Mouse (Mus musculus) MEL (cell line): ENCODE measurements around the gene Cfd. TPM values are rescaled to one million over a fixed set of nuclear protein-coding genes. Genes with fewer than 3 reads are reported as not detected.
A peak's percentile ranks its signal among the peaks of the same experiment; 100 is the strongest.

Source experiments
- DNase-seq: peaks from one replicate; pipeline ENCODE4 v3.0.0; 2011; ENCODE audit warnings: low read depth, low spot score
- H3K27ac ChIP-seq: 2 replicates; pipeline ENCODE4 v1.5.1; 2012; ENCODE audit warnings: low read depth, mild to moderate bottlenecking, control low read depth, low read length, moderate library complexity; ENCODE audit not compliant: control insufficient read depth
- H3K27me3 ChIP-seq, 2 experiments: fragments of 150-350 bp in 1 of 2; sonication (generic) in 1 of 2; 2 replicates each; pipeline ENCODE4 v1.6.1; 2012; ENCODE audit warnings: low read length in 2 of 2, mild to moderate bottlenecking in 2 of 2, improper control_type of control experiment in 1 of 2, moderate library complexity in 1 of 2; ENCODE audit not compliant: insufficient read depth in 2 of 2, control insufficient read depth in 1 of 2
- H3K36me3 ChIP-seq, 2 experiments: 2 replicates each; pipeline ENCODE4 v1.6.1; 2012 to 2014; ENCODE audit warnings: low read length in 2 of 2, improper control_type of control experiment in 1 of 2, inconsistent platforms in 1 of 2, mild to moderate bottlenecking in 1 of 2; ENCODE audit not compliant: insufficient read depth in 2 of 2, control insufficient read depth in 1 of 2
- H3K4me1 ChIP-seq, 2 experiments: fragments of 150-350 bp in 1 of 2; sonication (generic) in 1 of 2; 2 replicates each; pipeline ENCODE4 v1.6.1; 2012; ENCODE audit warnings: low read length in 2 of 2, improper control_type of control experiment in 1 of 2, mild to moderate bottlenecking in 1 of 2; ENCODE audit not compliant: insufficient read depth in 2 of 2, control insufficient read depth in 1 of 2
- H3K4me3 ChIP-seq, 2 experiments: fragments of 150-350 bp in 1 of 2; sonication (generic) in 1 of 2; 2 replicates each; pipeline ENCODE4 v1.5.1; 2012; ENCODE audit warnings: low read depth in 2 of 2, low read length in 2 of 2, mild to moderate bottlenecking in 2 of 2, moderate library complexity in 2 of 2, control low read depth in 1 of 2, improper control_type of control experiment in 1 of 2; ENCODE audit not compliant: control insufficient read depth in 1 of 2, insufficient read depth in 1 of 2
- H3K79me2 ChIP-seq: 2 replicates; pipeline ENCODE4 v1.6.1; 2012; ENCODE audit warnings: mild to moderate bottlenecking, low read length, moderate library complexity; ENCODE audit not compliant: control insufficient read depth, poor library complexity, insufficient read depth
- H3K9ac ChIP-seq: 2 replicates; pipeline ENCODE4 v1.6.1; 2012; ENCODE audit warnings: low read depth, mild to moderate bottlenecking, control low read depth, low read length, moderate library complexity; ENCODE audit not compliant: control insufficient read depth, poor library complexity, severe bottlenecking
- H3K9me3 ChIP-seq: fragments of 150-350 bp; sonication (generic); replicated peaks from 2 replicates; pipeline ENCODE4 v1.6.1; 2012; ENCODE audit warnings: mild to moderate bottlenecking, low read length, improper control_type of control experiment, moderate library complexity; ENCODE audit not compliant: insufficient read depth
- CHD1 ChIP-seq: IDR thresholded peaks from 2 replicates; pipeline ENCODE4 v1.6.1; 2012; ENCODE audit warnings: low read depth, mild to moderate bottlenecking, inconsistent platforms, low read length, improper control_type of control experiment
- EP300 ChIP-seq, 2 experiments: IDR thresholded peaks; 2 replicates each; pipeline ENCODE4 v1.6.1; 2011; ENCODE audit warnings: improper control_type of control experiment in 2 of 2, low read length in 2 of 2, low read depth in 1 of 2, mild to moderate bottlenecking in 1 of 2
- GATA1 ChIP-seq: IDR thresholded peaks from 2 replicates; pipeline ENCODE4 v1.6.1; 2011; ENCODE audit warnings: low read depth, low read length, improper control_type of control experiment
- HCFC1 ChIP-seq: IDR thresholded peaks from 2 replicates; pipeline ENCODE4 v1.6.1; 2012; ENCODE audit warnings: low read depth, mild to moderate bottlenecking, inconsistent platforms, low read length, improper control_type of control experiment, moderate library complexity
- JUND ChIP-seq: IDR thresholded peaks from 2 replicates; pipeline ENCODE4 v1.6.1; 2011; ENCODE audit warnings: low read depth, mild to moderate bottlenecking, improper control_type of control experiment, low read length
- KAT2A ChIP-seq: conservative IDR thresholded peaks from 2 replicates; pipeline ENCODE4 v1.6.1; 2012; ENCODE audit warnings: low read depth, low read length, improper control_type of control experiment, inconsistent platforms
- MAZ ChIP-seq: IDR thresholded peaks from 2 replicates; pipeline ENCODE4 v1.6.1; 2012; ENCODE audit warnings: low read depth, mild to moderate bottlenecking, inconsistent platforms, low read length, improper control_type of control experiment
- MYB ChIP-seq: IDR thresholded peaks from 2 replicates; pipeline ENCODE4 v1.6.1; 2011; ENCODE audit warnings: mild to moderate bottlenecking, low read depth, low read length, improper control_type of control experiment
- MYC ChIP-seq: IDR thresholded peaks from 2 replicates; pipeline ENCODE4 v1.6.1; 2011; ENCODE audit warnings: low read depth, mild to moderate bottlenecking, low read length, improper control_type of control experiment, moderate library complexity
- NELFE ChIP-seq: IDR thresholded peaks from 2 replicates; pipeline ENCODE4 v1.6.1; 2011; ENCODE audit warnings: low read depth, low read length, improper control_type of control experiment
- NRF1 ChIP-seq: IDR thresholded peaks from 2 replicates; pipeline ENCODE4 v1.6.1; 2014; ENCODE audit warnings: low read depth, mild to moderate bottlenecking, inconsistent platforms, low read length, improper control_type of control experiment, moderate library complexity; ENCODE audit not compliant: poor library complexity, insufficient read depth, severe bottlenecking
- POLR2A ChIP-seq, 2 experiments: IDR thresholded peaks; 2 replicates each; pipeline ENCODE4 v1.6.1; 2011 to 2012; ENCODE audit warnings: low read length in 2 of 2, mild to moderate bottlenecking in 2 of 2, control low read depth in 1 of 2, improper control_type of control experiment in 1 of 2, low read depth in 1 of 2, moderate library complexity in 1 of 2; ENCODE audit not compliant: control insufficient read depth in 1 of 2, insufficient read depth in 1 of 2, poor library complexity in 1 of 2
- RAD21 ChIP-seq: IDR thresholded peaks from 2 replicates; pipeline ENCODE4 v1.6.1; 2011; ENCODE audit warnings: mild to moderate bottlenecking, low read depth, low read length, improper control_type of control experiment
- RCOR1 ChIP-seq: IDR thresholded peaks from 2 replicates; pipeline ENCODE4 v1.6.1; 2012; ENCODE audit warnings: low read depth, mild to moderate bottlenecking, inconsistent platforms, low read length, improper control_type of control experiment
- SIN3A ChIP-seq: IDR thresholded peaks from 2 replicates; pipeline ENCODE4 v1.6.1; 2012; ENCODE audit warnings: low read length, improper control_type of control experiment, inconsistent platforms
- SMC3 ChIP-seq: IDR thresholded peaks from 2 replicates; pipeline ENCODE4 v1.6.1; 2011; ENCODE audit warnings: low read depth, low read length, improper control_type of control experiment
- TBP ChIP-seq: IDR thresholded peaks from 2 replicates; pipeline ENCODE4 v1.8.0; 2011; ENCODE audit warnings: low read depth, low read length, improper control_type of control experiment
- TCF12 ChIP-seq: IDR thresholded peaks from 2 replicates; pipeline ENCODE4 v1.6.1; 2014; ENCODE audit warnings: low read depth, mild to moderate bottlenecking, inconsistent platforms, low read length, improper control_type of control experiment, moderate library complexity
- UBTF ChIP-seq: IDR thresholded peaks from 2 replicates; pipeline ENCODE4 v1.6.1; 2012; ENCODE audit warnings: low read depth, mild to moderate bottlenecking, inconsistent platforms, low read length, improper control_type of control experiment, moderate library complexity, borderline replicate concordance; ENCODE audit not compliant: insufficient read depth
- USF2 ChIP-seq, 2 experiments: IDR thresholded peaks; 2 replicates each; pipeline ENCODE4 v1.6.1; 2011 to 2012; ENCODE audit warnings: improper control_type of control experiment in 2 of 2, low read length in 2 of 2, borderline replicate concordance in 1 of 2, inconsistent platforms in 1 of 2, low read depth in 1 of 2, mild to moderate bottlenecking in 1 of 2; ENCODE audit not compliant: insufficient read depth in 1 of 2
- ZC3H11A ChIP-seq: IDR thresholded peaks from 2 replicates; pipeline ENCODE4 v1.6.1; 2012; ENCODE audit warnings: low read depth, mild to moderate bottlenecking, inconsistent platforms, low read length, improper control_type of control experiment
- ZMIZ1 ChIP-seq: IDR thresholded peaks from 2 replicates; pipeline ENCODE4 v1.6.1; 2012; ENCODE audit warnings: low read depth, mild to moderate bottlenecking, inconsistent platforms, low read length, improper control_type of control experiment, moderate library complexity
- ZNF384 ChIP-seq: IDR thresholded peaks from 2 replicates; pipeline ENCODE4 v1.6.1; 2012; ENCODE audit warnings: low read depth, mild to moderate bottlenecking, inconsistent platforms, low read length, improper control_type of control experiment
- polyA plus RNA-seq, 2 experiments: library from polyadenylated mRNA; stranded (reverse) in 1 of 2; unstranded in 1 of 2; fragments of >175 nt in 1 of 2; fragments of >200 nt in 1 of 2; gene quantifications; 2 replicates each; pipeline versions ENCODE4 v1.2.1 to v1.2.4; 2012; ENCODE audit warnings: low replicate concordance in 2 of 2, low read depth in 1 of 2; ENCODE audit not compliant: insufficient read length in 2 of 2, insufficient read depth in 1 of 2, missing spikeins in 1 of 2
- total RNA-seq: library from RNA; depleted of rRNA; stranded (reverse); fragments of 300-350 nt; gene quantifications from 2 replicates; pipeline ENCODE4 v1.2.3, GENCODE M21; 2012

Cfd gene
- total and polyA plus RNA-seq, 3 experiments: 0.21 TPM; not detected in 2

DNA sequence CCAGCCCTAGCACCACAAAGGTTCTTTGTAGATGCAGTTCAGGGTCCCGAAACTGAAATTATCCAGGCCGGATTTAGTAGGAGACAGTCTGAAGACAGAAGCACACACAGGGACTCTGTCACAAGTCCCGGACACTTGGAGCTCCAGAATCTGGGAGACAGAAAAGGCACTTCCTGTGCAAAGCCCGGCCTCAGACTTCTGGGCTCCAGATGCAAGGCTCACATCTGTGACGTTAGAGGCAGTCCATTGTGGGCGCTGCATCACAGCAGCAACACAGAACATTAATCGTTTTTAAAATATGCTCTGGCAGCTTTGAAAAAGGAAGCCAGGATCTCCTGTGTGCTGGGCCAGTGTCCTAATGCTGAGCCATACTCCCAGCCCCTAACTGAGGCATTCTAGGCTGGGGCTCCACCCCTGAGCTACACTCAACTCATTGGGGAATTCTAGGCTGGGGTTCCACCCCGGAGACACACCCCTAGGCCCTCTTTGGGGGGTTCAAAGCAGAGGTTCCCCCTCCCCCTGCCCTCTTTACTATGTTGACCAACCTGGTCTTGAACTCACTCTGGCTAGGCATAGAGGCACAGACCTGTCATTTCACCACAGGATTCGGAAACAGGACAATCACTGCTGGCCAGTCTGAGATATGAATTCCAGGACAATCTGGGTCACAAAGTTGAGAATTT lies 38.4 kb upstream of the Cfd start:
- H3K27me3 ChIP-seq: no peaks in the 10 kb centered on the region
- 0 out of 2 replicates have a peak, but pooled peaks have one; percentile 8 for TF ChIP-seq TBP
- 0 out of 2 replicates have a peak, but pooled peaks have one; percentile 11 for TF ChIP-seq NELFE
- TF ChIP-seq TCF12: 0 out of 2 replicates have a peak, but pooled peaks have one; percentile 17
- no peak for TF ChIP-seq SIN3A
- H3K79me2 ChIP-seq: peaks cover 45% of the 10 kb centered on the region
- no peaks in the 10 kb centered on the region for H3K9me3 ChIP-seq
- peaks cover 4 to 31% of the 10 kb centered on the region in 2 experiments for H3K4me1 ChIP-seq
- peaks cover 3 to 22% of the 10 kb centered on the region in 2 experiments; a peak in 3 of 4 replicates for H3K36me3 ChIP-seq
- H3K27ac ChIP-seq: peak overlapping the region; percentile 96
- H3K4me3 ChIP-seq: peak overlapping the region; percentile 57 to 62
- DNase-seq: peak; percentile 43
- H3K9ac ChIP-seq: peak overlapping the region; percentile 85

DNA sequence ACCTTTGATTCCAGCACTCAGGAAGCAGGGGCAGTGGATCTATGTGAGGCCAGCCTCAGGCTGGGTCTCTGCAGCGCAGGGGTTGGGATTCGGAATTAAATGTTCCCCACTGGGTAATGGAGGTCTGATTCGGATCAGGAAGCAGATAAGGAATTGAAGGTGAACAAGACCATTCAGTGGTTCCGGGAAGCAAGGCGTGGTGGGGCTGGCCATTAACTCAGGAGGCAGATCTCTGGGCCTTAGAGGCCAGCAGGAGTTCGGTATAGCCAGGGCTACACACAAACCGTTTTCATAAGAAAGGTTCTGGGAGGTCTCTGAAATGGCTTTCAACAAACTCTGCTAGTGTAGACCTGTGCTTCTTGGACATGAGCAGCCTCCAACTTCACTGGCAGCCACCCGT lies 37.8 kb upstream of the Cfd start:
- Histone ChIP-seq H3K9me3 (no peaks in the 10 kb centered on the region), H3K4me3 (peak overlapping the region; percentile 57 to 62), H3K27ac (peak overlapping the region; percentile 96), H3K27me3 (no peaks in the 10 kb centered on the region), H3K9ac (peak overlapping the region; percentile 85), H3K79me2 (peaks cover 51% of the 10 kb centered on the region), H3K36me3 (peaks cover 3 to 27% of the 10 kb centered on the region in 2 experiments), H3K4me1 (peaks cover 5 to 37% of the 10 kb centered on the region in 2 experiments)
- TF ChIP-seq JUND (no peak), MAZ (no peak), ZMIZ1 (no peak), USF2 (IDR thresholded peaks at IDR 0.05; ENCODE audit: borderline replicate concordance in 1 of 2, insufficient read depth in 1 of 2, low read depth in 1 of 2, low read length in 2 of 2) (no peak), GATA1 (0 out of 2 replicates have a peak, but pooled peaks have one; percentile 35)
- DNase-seq: no peak

DNA sequence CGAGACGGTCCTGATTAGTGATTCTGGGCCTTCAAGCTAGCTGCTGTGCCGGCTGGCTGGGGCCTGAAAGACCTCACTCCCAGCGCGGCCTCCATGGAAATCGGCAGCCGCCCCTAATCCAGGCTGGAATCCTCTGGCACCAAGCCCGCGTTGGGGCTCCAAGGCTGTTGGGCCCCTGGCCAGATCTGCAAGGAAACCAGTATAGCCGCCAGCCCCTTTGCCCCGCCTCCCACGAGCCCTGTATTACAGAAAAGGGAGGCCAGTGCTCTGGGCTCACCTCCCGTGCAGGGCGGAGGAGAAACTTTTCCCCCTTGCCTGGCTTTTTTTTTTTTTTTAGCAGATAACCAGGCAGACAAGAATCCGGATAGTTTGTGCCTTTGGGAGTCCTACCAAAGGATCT lies 37.3 kb upstream of the Cfd start:
- Histone ChIP-seq H3K9me3 (no peaks in the 10 kb centered on the region), H3K27me3 (no peaks in the 10 kb centered on the region), H3K36me3 (peaks cover 3 to 32% of the 10 kb centered on the region in 2 experiments), H3K4me3 (peak overlapping the region; percentile 57 to 62), H3K4me1 (peaks cover 5 to 42% of the 10 kb centered on the region in 2 experiments), H3K9ac (peak overlapping the region; percentile 85), H3K27ac (peak overlapping the region; percentile 96), H3K79me2 (peaks cover 56% of the 10 kb centered on the region)
- peak; percentile 88 for DNase-seq
- TF ChIP-seq KAT2A (no peak), EP300 (IDR thresholded peaks at IDR 0.05; ENCODE audit: low read depth in 1 of 2, low read length in 2 of 2) (0 out of 4 replicates have a peak, but pooled peaks of 1 of the 2 experiments have one; percentile 5), NRF1 (no peak), MYB (no peak), POLR2A (IDR thresholded peaks at IDR 0.05; ENCODE audit: control insufficient read depth in 1 of 2, insufficient read depth in 1 of 2, low read depth in 1 of 2, low read length in 2 of 2, poor library complexity in 1 of 2) (no peak; a peak in 1 of 4 replicates), ZNF384 (peak; percentile 75), RCOR1 (no peak), CHD1 (peak; percentile 96; the same call in 1 of the 2 replicates), RAD21 (no peak), HCFC1 (peak; percentile 13; the same call in 1 of the 2 replicates), USF2 (IDR thresholded peaks at IDR 0.05; ENCODE audit: borderline replicate concordance in 1 of 2, insufficient read depth in 1 of 2, low read depth in 1 of 2, low read length in 2 of 2) (no peak), MYC (no peak), ZMIZ1 (peak; percentile 48; the same call in 1 of the 2 replicates), SMC3 (no peak), ZC3H11A (no peak), NELFE (peak; percentile 46; the same call in 1 of the 2 replicates), UBTF (no peak)
